Mouse (Mus musculus): Measurements from ENCODE around the gene Lce6a.

Gene Lce6a

DNA sequence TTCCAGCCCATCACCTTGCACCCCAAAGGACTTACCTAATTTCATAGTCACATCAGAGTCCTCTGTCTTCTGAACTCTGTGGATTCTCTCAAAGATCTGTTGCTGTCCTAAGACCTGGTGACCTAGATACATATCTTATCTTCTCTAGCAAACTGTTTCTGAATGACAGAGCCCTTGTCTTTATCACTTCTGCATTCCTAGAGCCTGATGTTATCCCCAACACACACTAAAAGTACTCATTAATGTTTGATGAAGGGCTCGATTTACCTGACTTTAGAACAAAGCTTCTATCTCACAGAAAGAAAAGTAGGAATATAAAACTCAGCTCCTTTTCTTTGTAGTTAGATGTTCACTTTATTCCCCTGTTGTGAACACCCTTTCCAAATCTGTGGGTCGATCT lies at the start of gene Lce6a:
TSS of gene Lce6a (minus strand) at position 101 of the 400 bp plus-strand sequence.
- in situ Hi-C loops (cut with MboI; ENCODE audit: low sequenced_read_pairs): no loop called here

DNA sequence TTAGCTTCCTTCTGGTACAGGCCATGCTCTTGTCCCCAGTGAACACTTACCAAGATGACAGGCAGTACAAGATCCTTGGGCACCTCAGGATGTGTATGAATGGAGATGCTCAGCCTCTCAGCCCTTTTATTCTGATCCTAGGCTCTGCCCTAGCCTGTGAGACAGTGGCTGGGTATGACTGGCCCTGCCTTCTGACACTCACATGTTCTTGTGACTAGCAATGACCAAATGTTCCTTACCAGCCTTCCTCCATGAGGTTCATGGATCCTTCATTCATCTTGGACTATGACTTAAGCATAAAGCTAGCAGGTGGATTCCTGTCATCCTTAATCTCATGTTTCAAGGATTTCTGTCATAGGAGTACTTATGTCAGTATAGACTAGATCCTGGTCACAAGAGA lies 48.8 kb upstream of the Lce6a start, which contains the start of gene Lce1a2:
TSS of gene Lce1a2 (minus strand) at position 101 of the 400 bp plus-strand sequence.
- in situ Hi-C loops (cut with MboI; ENCODE audit: low sequenced_read_pairs): no loop called here

DNA sequence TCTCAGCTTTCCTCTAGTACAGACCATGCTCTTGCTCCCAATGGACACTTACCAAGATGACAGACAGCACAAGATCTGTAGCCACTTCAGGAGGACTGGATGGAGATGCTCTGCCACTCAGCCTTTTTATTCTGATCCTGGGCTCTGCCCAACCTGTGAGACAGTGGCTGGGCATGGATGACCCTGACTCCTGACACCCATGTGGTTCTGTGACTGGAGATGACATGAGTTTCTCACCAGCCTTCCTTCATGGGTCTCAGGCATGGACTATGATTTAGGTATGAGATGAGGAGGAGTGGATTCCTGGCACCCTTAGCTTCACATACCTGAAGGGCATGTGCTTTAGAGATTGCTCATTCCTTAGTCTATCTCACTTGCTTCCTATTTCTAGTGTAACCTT lies 35.4 kb upstream of the Lce6a start, which contains the start of gene Lce1b:
TSS of gene Lce1b (minus strand) at position 101 of the 400 bp plus-strand sequence.
- in situ Hi-C loops (cut with MboI; ENCODE audit: low sequenced_read_pairs): no loop called here

GRCm38 (mm10) chr3:92648207-92648606 lies 26.7 kb upstream of the Lce6a start, which contains the start of gene Lce1a1:
Gene Lce1a1 (minus strand): TSS chr3:92648307.
- in situ Hi-C loops (cut with MboI; ENCODE audit: low sequenced_read_pairs): no loop called here

DNA sequence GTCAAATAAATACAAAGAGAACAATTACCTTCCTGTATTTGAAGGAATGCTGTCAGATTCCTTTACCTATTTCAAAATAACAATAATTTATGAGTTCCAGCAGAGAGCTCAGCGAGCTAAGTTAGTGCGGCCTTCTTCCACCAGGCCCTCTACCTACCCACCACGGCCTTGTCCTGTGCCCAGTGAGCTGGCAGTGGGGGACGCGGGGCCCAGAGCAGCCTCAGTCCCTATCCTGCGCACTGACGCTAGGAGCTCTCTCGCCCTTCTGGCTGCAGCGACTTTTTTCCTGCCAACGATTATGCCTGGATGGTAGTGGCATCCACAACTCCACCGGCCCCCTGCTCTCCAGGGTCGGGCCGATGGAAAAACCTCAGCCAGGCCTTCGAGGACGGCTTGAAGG lies 18.4 kb upstream of the Lce6a start:
- in situ Hi-C loops (cut with MboI; ENCODE audit: low sequenced_read_pairs): no loop called here

GRCm38 (mm10) chr3:92638653-92638991 lies 17.2 kb upstream of the Lce6a start:
- in situ Hi-C loops (cut with MboI; ENCODE audit: low sequenced_read_pairs): no loop called here

DNA sequence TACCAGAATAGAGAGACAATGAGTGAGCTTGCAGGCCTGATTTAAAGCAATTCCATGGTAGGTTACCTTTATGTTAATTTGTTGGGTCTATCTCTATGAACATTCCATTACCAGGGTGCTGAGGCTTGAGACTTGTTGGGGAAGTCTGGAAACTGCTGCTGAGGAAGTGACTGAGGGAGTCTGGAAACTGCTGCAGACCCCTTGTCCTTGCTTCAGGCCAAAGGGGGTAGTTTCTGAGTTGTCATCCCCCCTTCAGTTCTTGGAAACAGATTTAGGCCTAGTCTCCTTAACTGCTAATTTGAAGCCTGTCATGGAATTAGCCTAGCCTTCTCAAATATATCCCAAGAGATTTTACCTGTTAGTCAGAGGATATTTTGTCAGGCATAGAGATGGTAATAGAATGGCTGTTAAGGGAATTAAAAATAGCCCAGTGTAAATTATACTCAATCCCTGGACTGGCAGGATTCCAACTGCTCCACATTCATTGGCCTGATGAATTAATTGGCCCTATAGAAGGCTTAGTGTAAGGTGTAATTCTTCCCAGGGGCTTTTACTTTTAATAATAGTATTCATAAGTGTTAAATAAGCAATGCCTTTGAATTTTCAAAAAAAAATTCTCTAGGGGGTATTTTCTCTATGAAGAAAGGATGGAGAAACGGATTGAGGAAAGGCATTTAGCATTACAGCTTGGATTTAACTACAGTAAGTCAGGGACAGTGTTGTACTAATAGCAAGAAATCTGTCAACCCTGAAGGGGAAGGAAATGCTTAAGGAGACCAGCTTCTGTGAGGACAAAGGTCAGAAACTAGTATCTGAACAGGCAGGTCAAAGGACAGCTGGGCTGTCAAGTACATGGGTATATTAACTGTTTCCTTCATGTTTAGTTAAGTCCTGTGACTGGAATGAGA lies 16.5 kb upstream of the Lce6a start:
- in situ Hi-C loops (cut with MboI; ENCODE audit: low sequenced_read_pairs): no loop called here

GRCm38 (mm10) chr3:92609804-92610203 lies 11.7 kb downstream of the Lce6a start:
- in situ Hi-C loops (cut with MboI; ENCODE audit: low sequenced_read_pairs): no loop called here

GRCm38 (mm10) chr3:92607392-92607791 lies 14.1 kb downstream of the Lce6a start, which contains the start of gene 2210017I01Rik:
Gene 2210017I01Rik (minus strand): TSS chr3:92607492.
- in situ Hi-C loops (cut with MboI; ENCODE audit: low sequenced_read_pairs): no loop called here

DNA sequence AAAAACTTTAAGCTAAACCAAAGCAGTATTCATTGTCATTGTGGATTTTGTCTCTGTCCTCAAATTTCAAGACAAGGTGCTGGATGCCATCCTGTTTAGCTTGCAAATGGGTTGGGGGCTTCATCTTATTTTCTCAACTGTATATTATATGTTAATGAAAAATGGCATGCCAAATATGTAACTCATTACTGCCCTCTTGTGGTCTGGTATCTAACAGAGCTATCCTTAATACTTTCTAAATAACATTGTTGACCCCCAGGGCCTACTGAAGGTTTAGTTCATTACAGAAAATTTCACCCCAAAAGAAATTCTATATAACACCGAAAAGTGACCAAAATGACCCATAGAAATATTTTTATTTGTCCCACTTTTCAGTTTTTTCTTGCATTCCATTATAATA lies 19.3 kb downstream of the Lce6a start:
- in situ Hi-C loops (cut with MboI; ENCODE audit: low sequenced_read_pairs): no loop called here

- in situ Hi-C loops (cut with MboI; ENCODE audit: low sequenced_read_pairs): no loop called here
Observed at GRCm38 (mm10) chr3:92600456-92600855, 21.0 kb downstream of the Lce6a start.

- in situ Hi-C loops (cut with MboI; ENCODE audit: low sequenced_read_pairs): no loop called here
Observed at GRCm38 (mm10) chr3:92599973-92600372, 21.5 kb downstream of the Lce6a start.

DNA sequence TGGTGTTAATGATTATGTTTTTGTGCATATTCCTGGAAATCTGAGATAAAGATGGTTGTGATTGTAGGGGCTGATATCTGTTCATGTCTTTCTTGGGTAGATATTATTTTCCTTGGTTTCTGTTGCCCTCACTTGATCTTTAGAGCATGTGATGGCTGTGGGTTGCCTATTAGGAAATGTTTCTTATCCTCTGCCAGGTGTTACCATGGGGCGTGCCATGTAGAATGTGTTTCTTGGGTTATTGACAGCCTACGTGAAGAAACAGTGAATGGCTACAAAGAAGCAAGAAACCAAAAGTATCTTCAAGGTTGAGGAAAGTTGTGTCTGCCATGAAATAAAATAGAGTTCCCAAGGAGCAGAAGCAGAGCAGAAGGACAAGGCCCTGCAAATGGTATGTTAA lies 23.0 kb downstream of the Lce6a start:
- in situ Hi-C loops (cut with MboI; ENCODE audit: low sequenced_read_pairs): no loop called here

- in situ Hi-C loops (cut with MboI; ENCODE audit: low sequenced_read_pairs): no loop called here
Observed at GRCm38 (mm10) chr3:92588858-92589257, 32.6 kb downstream of the Lce6a start, which contains the start of gene Smcp. Gene Smcp (minus strand): TSS chr3:92588997.

DNA sequence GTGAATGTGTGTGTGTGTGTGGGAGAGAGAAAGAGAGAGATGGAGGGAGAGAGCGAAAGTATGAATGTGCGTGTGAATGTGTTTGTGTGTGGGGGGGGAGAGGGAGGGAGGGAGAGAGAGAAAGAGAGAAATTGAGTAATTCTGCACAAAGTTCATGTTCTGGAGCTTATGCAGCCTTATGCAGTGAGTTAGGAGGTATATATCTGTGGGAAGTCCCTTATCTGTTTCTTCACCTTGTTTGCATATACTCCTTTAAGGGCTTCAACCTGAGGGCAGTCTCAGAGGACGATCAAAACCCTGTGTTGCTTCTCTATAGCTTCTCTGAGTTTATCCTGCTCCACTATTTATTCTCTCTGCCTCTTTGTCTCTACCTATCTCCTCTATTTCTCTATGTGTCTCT lies 34.3 kb downstream of the Lce6a start:
- in situ Hi-C loops (cut with MboI; ENCODE audit: low sequenced_read_pairs): no loop called here

- in situ Hi-C loops (cut with MboI; ENCODE audit: low sequenced_read_pairs): no loop called here
Observed at GRCm38 (mm10) chr3:92585055-92585454, 36.4 kb downstream of the Lce6a start.

DNA sequence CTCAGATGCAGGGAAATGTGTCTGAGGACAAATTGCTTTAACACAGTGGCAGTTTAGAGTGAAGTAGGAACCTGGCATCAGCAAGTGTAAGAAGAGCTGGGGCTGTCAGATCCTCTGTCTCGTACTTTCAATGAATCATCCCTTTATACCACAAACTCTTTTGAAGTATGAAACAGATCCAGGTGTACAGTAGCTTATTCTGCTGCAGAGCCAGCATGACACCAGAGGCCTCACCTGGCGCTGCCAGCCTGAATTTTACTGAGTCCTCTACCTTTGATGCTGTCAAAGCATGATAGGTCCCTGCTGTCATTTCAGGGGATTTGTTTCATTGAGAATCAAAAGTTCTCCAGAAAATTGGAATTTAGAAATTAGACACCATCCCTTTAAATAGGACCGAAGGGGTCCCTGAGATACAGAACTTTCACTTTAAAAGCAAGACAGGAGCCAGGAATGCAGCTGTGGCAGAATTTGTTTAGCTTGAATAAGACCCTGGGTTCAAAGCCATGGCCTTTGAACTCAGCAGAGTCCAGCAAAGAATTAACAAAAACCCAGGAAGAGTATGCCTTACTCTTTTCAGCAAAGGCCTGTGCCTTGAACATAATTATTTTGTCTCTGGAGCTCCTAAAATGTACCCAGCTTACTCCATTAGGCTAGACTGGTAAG lies 38.2 kb downstream of the Lce6a start:
- in situ Hi-C loops (cut with MboI; ENCODE audit: low sequenced_read_pairs): no loop called here

- in situ Hi-C loops (cut with MboI; ENCODE audit: low sequenced_read_pairs): no loop called here
Observed at GRCm38 (mm10) chr3:92579508-92579907, 42.0 kb downstream of the Lce6a start.

DNA sequence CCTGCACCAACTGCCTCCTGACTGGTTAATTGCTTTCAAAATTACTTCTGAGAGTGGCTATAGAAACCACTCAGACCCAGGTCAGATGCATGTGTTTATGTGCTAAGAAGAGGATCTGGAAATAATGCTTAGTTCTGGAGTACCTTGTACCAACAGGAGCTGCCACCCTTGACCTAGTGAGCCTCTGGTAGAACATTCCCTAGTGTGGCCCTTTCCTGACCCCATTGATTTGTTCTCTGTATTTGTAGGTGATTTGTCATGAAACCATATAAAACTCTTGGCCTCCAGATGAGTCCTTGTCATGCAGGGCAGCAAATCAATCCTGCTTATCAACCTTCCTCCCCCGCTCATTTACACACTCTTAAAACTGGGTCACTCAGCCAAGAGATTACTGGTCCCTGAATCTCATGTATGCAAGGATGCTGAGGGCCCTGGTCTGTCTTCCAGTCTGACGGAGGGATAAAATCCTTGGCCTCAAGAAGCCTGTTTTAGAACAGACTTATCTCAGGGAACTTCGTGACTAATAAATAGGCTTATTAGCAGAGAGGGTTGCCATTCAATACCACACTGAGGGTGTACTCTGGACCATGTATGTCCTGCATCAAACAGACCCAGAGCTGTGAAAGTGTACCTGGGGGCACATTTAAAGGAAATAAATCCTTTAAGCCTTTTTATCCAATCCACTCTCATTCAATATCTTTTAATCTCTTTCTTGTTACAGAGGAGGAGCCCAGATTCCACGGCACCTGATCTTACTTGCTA lies 42.6 kb downstream of the Lce6a start:
- in situ Hi-C loops (cut with MboI; ENCODE audit: low sequenced_read_pairs): no loop called here

GRCm38 (mm10) chr3:92573449-92574041 lies 47.9 kb downstream of the Lce6a start, which contains the start of gene Ivl:
Gene Ivl (minus strand): TSS chr3:92573735.
- in situ Hi-C loops (cut with MboI; ENCODE audit: low sequenced_read_pairs): no loop called here

Data from CH12F3 (cell line).